Mouse (Mus musculus): ENCODE measurements around the gene Ifitm3. TPM values are rescaled to one million over a fixed set of nuclear protein-coding genes. Genes with fewer than 3 reads are reported as not detected.
A peak's percentile ranks its signal among the peaks of the same experiment; 100 is the strongest.

Gene Ifitm3
- total RNA-seq (2014; rRNA removed): 22.5 and 39.3 TPM in 2 replicates
- polyA plus RNA-seq (2015; fragmentation: Nextera tagmentation; extraction: Ambion mirVana): 67.8 and 80.5 TPM in 2 replicates

- Histone ChIP-seq H3K4me1 (ENCODE audit: insufficient read depth, low read length) (no peaks in the 10 kb centered on the region), H3K4me3 (ENCODE audit: low read depth, low read length) (peak within 1 kb of the TSS; percentile 9; the same call in 1 of the 2 replicates), H3K9me3 (ENCODE audit: low read length) (no peaks in the 10 kb centered on the region), H3K36me3 (ENCODE audit: insufficient read depth, low read length) (no peaks in the 10 kb centered on the region), H3K27me3 (ENCODE audit: insufficient read depth, low read length) (0 out of 2 replicates have a peak, but pooled peaks cover 3% of the 10 kb centered on the region), H3K27ac (ENCODE audit: low read depth, low read length) (no peak within 1 kb of the TSS), H3K4me2 (ENCODE audit: low read depth, low read length, poor library complexity, severe bottlenecking) (no peak within 1 kb of the TSS; the same call in 1 of the 2 replicates), H3K9ac (replicated peaks; ENCODE audit: low read length, poor library complexity, severe bottlenecking) (no peak within 1 kb of the TSS)
- ATAC-seq (ENCODE audit: low FRiP score) (no peak), DNase-seq (ENCODE audit: low spot score) (no peak)
- 42% methylated on average over 10 of the region's 10 CpGs for WGBS
- TF ChIP-seq CTCF (IDR thresholded peaks at IDR 0.05): no peak
Observed at GRCm38 (mm10) chr7:141010593-141010992, at the start of gene Ifitm3. Ifitm3 (minus strand) TSS chr7:141010770.

- no peaks in the 10 kb centered on the region for H3K27me3 ChIP-seq (ENCODE audit: insufficient read depth, low read length)
- peaks cover 15% of the 10 kb centered on the region for H3K36me3 ChIP-seq (ENCODE audit: insufficient read depth, low read length)
- ATAC-seq (ENCODE audit: low FRiP score): peak; percentile 2; the same call in 1 of the 2 replicates
- H3K4me2 ChIP-seq (ENCODE audit: low read depth, low read length, poor library complexity, severe bottlenecking): peak overlapping the region; percentile 82
- DNase-seq (ENCODE audit: low spot score): no peak
- H3K4me1 ChIP-seq (ENCODE audit: insufficient read depth, low read length): peaks cover 14% of the 10 kb centered on the region
- WGBS: 54% methylated on average over 2 of the region's 2 CpGs
- peak overlapping the region; percentile 86 for H3K4me3 ChIP-seq (ENCODE audit: low read depth, low read length)
- no peaks in the 10 kb centered on the region for H3K9me3 ChIP-seq (ENCODE audit: low read length)
- H3K27ac ChIP-seq (ENCODE audit: low read depth, low read length): peak overlapping the region; percentile 94
- peak overlapping the region; percentile 95 for H3K9ac ChIP-seq (replicated peaks; ENCODE audit: low read length, poor library complexity, severe bottlenecking)
- no peak for TF ChIP-seq CTCF (IDR thresholded peaks at IDR 0.05)
Observed at GRCm38 (mm10) chr7:141059929-141060328, 49.4 kb upstream of the Ifitm3 start.

GRCm38 (mm10) chr7:141058601-141059341, 48.2 kb upstream of the Ifitm3 start:
- H3K4me2 ChIP-seq (ENCODE audit: low read depth, low read length, poor library complexity, severe bottlenecking): no peak overlapping the region
- H3K4me1 ChIP-seq (ENCODE audit: insufficient read depth, low read length): peaks cover 14% of the 10 kb centered on the region
- TF ChIP-seq CTCF (IDR thresholded peaks at IDR 0.05): no peak
- no peak overlapping the region for H3K9ac ChIP-seq (replicated peaks; ENCODE audit: low read length, poor library complexity, severe bottlenecking)
- peaks cover 4% of the 10 kb centered on the region; the same call in 1 of the 2 replicates for H3K36me3 ChIP-seq (ENCODE audit: insufficient read depth, low read length)
- no peak for ATAC-seq (ENCODE audit: low FRiP score)
- H3K4me3 ChIP-seq (ENCODE audit: low read depth, low read length): no peak overlapping the region
- H3K27me3 ChIP-seq (ENCODE audit: insufficient read depth, low read length): no peaks in the 10 kb centered on the region
- H3K27ac ChIP-seq (ENCODE audit: low read depth, low read length): no peak overlapping the region
- no peak for DNase-seq (ENCODE audit: low spot score)
- 94% methylated on average over 14 of the region's 14 CpGs for WGBS
- no peaks in the 10 kb centered on the region for H3K9me3 ChIP-seq (ENCODE audit: low read length)

DNA sequence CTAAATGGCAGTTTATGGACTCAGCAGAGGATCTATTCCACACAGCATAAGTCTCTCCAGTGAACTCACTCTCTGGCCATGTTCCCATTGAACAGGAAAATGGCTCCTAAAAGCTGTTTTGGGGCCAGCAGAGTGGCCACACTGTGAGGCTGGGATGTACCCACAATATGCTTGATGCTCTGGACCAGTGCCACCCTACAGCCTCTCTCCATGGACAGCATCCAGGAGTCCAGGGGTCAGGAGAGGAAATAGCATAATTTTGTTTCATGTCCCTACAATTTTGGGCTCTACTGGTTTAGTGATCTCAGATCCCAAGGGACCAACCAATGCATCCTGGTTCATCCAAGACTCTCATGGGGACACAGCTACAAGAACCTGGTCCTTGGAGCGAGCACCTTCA, 47.0 kb upstream of the Ifitm3 start:
- no peaks in the 10 kb centered on the region for H3K9me3 ChIP-seq (ENCODE audit: low read length)
- H3K4me2 ChIP-seq (ENCODE audit: low read depth, low read length, poor library complexity, severe bottlenecking): no peak overlapping the region
- H3K27me3 ChIP-seq (ENCODE audit: insufficient read depth, low read length): no peaks in the 10 kb centered on the region
- TF ChIP-seq CTCF (IDR thresholded peaks at IDR 0.05): no peak
- peaks cover 12% of the 10 kb centered on the region for H3K4me1 ChIP-seq (ENCODE audit: insufficient read depth, low read length)
- DNase-seq (ENCODE audit: low spot score) (no peak), ATAC-seq (ENCODE audit: low FRiP score) (no peak)
- no peaks in the 10 kb centered on the region for H3K36me3 ChIP-seq (ENCODE audit: insufficient read depth, low read length)
- 97% methylated on average over 1 of the region's 1 CpGs for WGBS
- no peak overlapping the region for H3K27ac ChIP-seq (ENCODE audit: low read depth, low read length)
- H3K9ac ChIP-seq (replicated peaks; ENCODE audit: low read length, poor library complexity, severe bottlenecking): no peak overlapping the region
- H3K4me3 ChIP-seq (ENCODE audit: low read depth, low read length): no peak overlapping the region

- Histone ChIP-seq H3K4me1 (ENCODE audit: insufficient read depth, low read length) (peaks cover 6% of the 10 kb centered on the region; the same call in 1 of the 2 replicates), H3K9me3 (ENCODE audit: low read length) (no peaks in the 10 kb centered on the region), H3K4me3 (ENCODE audit: low read depth, low read length) (no peak overlapping the region), H3K36me3 (ENCODE audit: insufficient read depth, low read length) (no peaks in the 10 kb centered on the region), H3K4me2 (ENCODE audit: low read depth, low read length, poor library complexity, severe bottlenecking) (no peak overlapping the region), H3K9ac (replicated peaks; ENCODE audit: low read length, poor library complexity, severe bottlenecking) (no peak overlapping the region), H3K27me3 (ENCODE audit: insufficient read depth, low read length) (no peaks in the 10 kb centered on the region), H3K27ac (ENCODE audit: low read depth, low read length) (no peak overlapping the region)
- WGBS: 96% methylated on average over 6 of the region's 6 CpGs
- DNase-seq (ENCODE audit: low spot score) (no peak), ATAC-seq (ENCODE audit: low FRiP score) (no peak)
- TF ChIP-seq CTCF (IDR thresholded peaks at IDR 0.05): no peak
Observed at GRCm38 (mm10) chr7:141056976-141057375, 46.4 kb upstream of the Ifitm3 start.

- Histone ChIP-seq H3K9ac (replicated peaks; ENCODE audit: low read length, poor library complexity, severe bottlenecking) (no peak overlapping the region), H3K4me2 (ENCODE audit: low read depth, low read length, poor library complexity, severe bottlenecking) (no peak overlapping the region), H3K27ac (ENCODE audit: low read depth, low read length) (no peak overlapping the region), H3K9me3 (ENCODE audit: low read length) (no peaks in the 10 kb centered on the region), H3K36me3 (ENCODE audit: insufficient read depth, low read length) (no peaks in the 10 kb centered on the region), H3K27me3 (ENCODE audit: insufficient read depth, low read length) (no peaks in the 10 kb centered on the region), H3K4me3 (ENCODE audit: low read depth, low read length) (no peak overlapping the region), H3K4me1 (ENCODE audit: insufficient read depth, low read length) (peaks cover 4% of the 10 kb centered on the region; the same call in 1 of the 2 replicates)
- DNase-seq (ENCODE audit: low spot score): no peak
- ATAC-seq (ENCODE audit: low FRiP score): no peak
- 74% methylated on average over 4 of the region's 4 CpGs for WGBS
- no peak for TF ChIP-seq CTCF (IDR thresholded peaks at IDR 0.05)
Observed at GRCm38 (mm10) chr7:141055785-141056184, 45.2 kb upstream of the Ifitm3 start.

Data from midbrain, postnatal 0 days (tissue).